ENCODE assay signal across 8 mouse cellular contexts in genomic region chr7:99229411-99229810, GRCm38 (mm10). TPM values are rescaled to one million over a fixed set of nuclear protein-coding genes. Genes with fewer than 3 reads are reported as not detected.
DNase-seq lines count a peak whose midpoint lies in the region; ATAC-seq and TF ChIP-seq lines count a peak whose summit lies in the region.
"Had no signal": no experiment of that assay in that cellular context is flagged by ENCODE, and none has a peak within 500 bp of the region (broad histone marks: within the 10 kb centered on the region; RNA-seq: fewer than 3 reads in every experiment).

No protein-coding gene starts in this region.

- H3K9ac ChIP-seq in ES-Bruce4 (ENCODE audit: low read depth, poor library complexity, severe bottlenecking), result no peak overlapping the region
- H3K9ac ChIP-seq in hindbrain, postnatal 0 days (replicated peaks; ENCODE audit: low read length), result no peak overlapping the region
- no peak overlapping the region for H3K9ac ChIP-seq in liver, embryonic 16.5 days (ENCODE audit: low read depth, low read length)

- no peaks in the 10 kb centered on the region for H3K4me1 ChIP-seq in ES-Bruce4 (ENCODE audit: control insufficient read depth, insufficient read depth, low read length)
- no peaks in the 10 kb centered on the region for H3K4me1 ChIP-seq in hindbrain, postnatal 0 days (ENCODE audit: insufficient read depth, low read length)
- H3K4me1 ChIP-seq in liver, embryonic 16.5 days (ENCODE audit: control insufficient read depth, low read depth, low read length), result peaks cover 16% of the 10 kb centered on the region

- no peaks in the 10 kb centered on the region for H3K27me3 ChIP-seq in ES-Bruce4 (ENCODE audit: control insufficient read depth, insufficient read depth, low read length, poor library complexity, severe bottlenecking)
- no peaks in the 10 kb centered on the region for H3K27me3 ChIP-seq in hindbrain, postnatal 0 days (ENCODE audit: insufficient read depth, low read length)
- H3K27me3 ChIP-seq in liver, embryonic 16.5 days (ENCODE audit: control insufficient read depth, insufficient read depth, low read depth, low read length), result no peaks in the 10 kb centered on the region
- no peaks in the 10 kb centered on the region for H3K27me3 ChIP-seq in splenic B cell, adult 2 months (ENCODE audit: control insufficient read depth, insufficient read depth, low read length, poor library complexity, severe bottlenecking)

- H3K9me3 ChIP-seq in ES-Bruce4 (replicated peaks; ENCODE audit: control insufficient read depth, insufficient read depth, low read length, poor library complexity, severe bottlenecking), result no peaks in the 10 kb centered on the region
- H3K9me3 ChIP-seq in hindbrain, postnatal 0 days (ENCODE audit: low read length), result no peaks in the 10 kb centered on the region
- no peaks in the 10 kb centered on the region for H3K9me3 ChIP-seq in liver, embryonic 16.5 days (replicated peaks; ENCODE audit: control insufficient read depth, low read length)

- no peaks in the 10 kb centered on the region for H3K36me3 ChIP-seq in ES-Bruce4 (ENCODE audit: control insufficient read depth, insufficient read depth, low read length, poor library complexity, severe bottlenecking)
- H3K36me3 ChIP-seq in hindbrain, postnatal 0 days (ENCODE audit: insufficient read depth, low read length), result no peaks in the 10 kb centered on the region
- H3K36me3 ChIP-seq in liver, embryonic 16.5 days (ENCODE audit: control insufficient read depth, insufficient read depth), result no peaks in the 10 kb centered on the region
- no peaks in the 10 kb centered on the region for H3K36me3 ChIP-seq in splenic B cell, adult 2 months (ENCODE audit: control insufficient read depth, insufficient read depth, low read length, poor library complexity, severe bottlenecking)

- peak; percentile 38 for DNase-seq in layer of hippocampus, adult 11-12 months (ENCODE audit: low spot score)
- DNase-seq in layer of hippocampus, postnatal 14 days (ENCODE audit: low spot score in 2 of 2), result no peak
- peak; percentile 77 for DNase-seq in adrenal gland, postnatal 14 days
- DNase-seq in hindbrain, postnatal 0 days (ENCODE audit: low spot score), result peak; percentile 65
- DNase-seq in splenic B cell, adult 2 months (ENCODE audit: low read depth, low spot score), result peak; percentile 23

- ATAC-seq in hindbrain, postnatal 0 days, result no peak
- peak; percentile 48 for ATAC-seq in liver, embryonic 16.5 days (ENCODE audit: low read depth)

- no peak overlapping the region for H3K4me2 ChIP-seq in hindbrain, postnatal 0 days (ENCODE audit: low read depth, low read length)
- H3K4me2 ChIP-seq in liver, embryonic 16.5 days (ENCODE audit: low read depth, low read length), result no peak overlapping the region

- peak; percentile 61 for TF ChIP-seq CTCF in ES-Bruce4 (IDR thresholded peaks at IDR 0.05; ENCODE audit: low read depth, low read length)
- TF ChIP-seq CTCF in hindbrain, postnatal 0 days (IDR thresholded peaks at IDR 0.05; ENCODE audit: low read depth), result peak; percentile 72

- 0% methylated on average over 2 of the region's 2 CpGs for WGBS in hindbrain, postnatal 0 days
- 0% methylated on average over 2 of the region's 2 CpGs for WGBS in liver, embryonic 16.5 days (ENCODE audit: insufficient replicate concordance)

- H3K27ac ChIP-seq in ES-Bruce4 (ENCODE audit: insufficient read depth, low read length), result no peak overlapping the region
- no peak overlapping the region for H3K27ac ChIP-seq in hindbrain, postnatal 0 days
- H3K27ac ChIP-seq in liver, embryonic 16.5 days (ENCODE audit: low read length), result peak overlapping the region; percentile 21; the same call in 1 of the 2 replicates

- TF ChIP-seq POLR2A in ES-Bruce4 (IDR thresholded peaks at IDR 0.05; ENCODE audit: insufficient read depth, low read length), result no peak

- H3K4me3 ChIP-seq in ES-Bruce4 (ENCODE audit: low read depth, low read length), result no peak overlapping the region
- H3K4me3 ChIP-seq in hindbrain, postnatal 0 days (ENCODE audit: low read length), result no peak overlapping the region
- no peak overlapping the region for H3K4me3 ChIP-seq in liver, embryonic 16.5 days (ENCODE audit: low read depth, low read length)

- TF ChIP-seq EP300 in ES-Bruce4 (IDR thresholded peaks at IDR 0.05; ENCODE audit: insufficient read depth, low read depth, low read length), result no peak

RNA-seq across cellular contexts. Expression of gene Mogat2, which starts 9.0 kb away (rescaled TPM):
- total RNA-seq in layer of hippocampus, postnatal 14 days (2021), result not detected
- polyA plus RNA-seq in ES-Bruce4 (2011; ENCODE audit: insufficient read depth, insufficient read length, low read depth, missing spikeins), result 9.1 and 9.3 TPM in 2 replicates
- 0.41 TPM in 1 of 2 replicates, not detected in the other for total RNA-seq in adrenal gland, postnatal 14 days (2021)
- total RNA-seq in hindbrain, postnatal 0 days (2014; rRNA removed), result 1.2 TPM in 1 of 2 replicates, not detected in the other
- 0.29 TPM in 2 replicates for polyA plus RNA-seq in hindbrain, postnatal 0 days (2015; fragmentation: Nextera tagmentation; extraction: Ambion mirVana)
- polyA plus RNA-seq in liver, embryonic 16.5 days (2015; fragmentation: Nextera tagmentation; extraction: Ambion mirVana), result 23.8 and 24.9 TPM in 2 replicates
- total RNA-seq: neutrophil, adult 5-6 weeks had no signal

RNA-seq across cellular contexts. Expression of gene Map6, which starts 37.8 kb away (rescaled TPM):
- total RNA-seq in layer of hippocampus, postnatal 14 days (2021), result 100 to 1,000 TPM; 125 to 131 TPM
- polyA plus RNA-seq in ES-Bruce4 (2011; ENCODE audit: insufficient read depth, insufficient read length, low read depth, missing spikeins), result 16.0 and 17.5 TPM in 2 replicates
- 7.0 and 11.9 TPM in 2 replicates for total RNA-seq in adrenal gland, postnatal 14 days (2021)
- 292 and 327 TPM in 2 replicates for total RNA-seq in hindbrain, postnatal 0 days (2014; rRNA removed)
- 97.4 and 111 TPM in 2 replicates for polyA plus RNA-seq in hindbrain, postnatal 0 days (2015; fragmentation: Nextera tagmentation; extraction: Ambion mirVana)
- polyA plus RNA-seq in liver, embryonic 16.5 days (2015; fragmentation: Nextera tagmentation; extraction: Ambion mirVana), result 0.07 TPM in 1 of 2 replicates, not detected in the other

RNA-seq across cellular contexts. Expression of gene Dgat2, which starts 46.9 kb away (rescaled TPM):
- 10 to 100 TPM; 94.7 to 96.3 TPM for total RNA-seq in layer of hippocampus, postnatal 14 days (2021)
- 1.6 and 2.1 TPM in 2 replicates for polyA plus RNA-seq in ES-Bruce4 (2011; ENCODE audit: insufficient read depth, insufficient read length, low read depth, missing spikeins)
- 831 and 917 TPM in 2 replicates for total RNA-seq in adrenal gland, postnatal 14 days (2021)
- 37.8 TPM in 2 replicates for total RNA-seq in hindbrain, postnatal 0 days (2014; rRNA removed)
- polyA plus RNA-seq in hindbrain, postnatal 0 days (2015; fragmentation: Nextera tagmentation; extraction: Ambion mirVana), result 28.3 and 29.9 TPM in 2 replicates
- 168 and 194 TPM in 2 replicates for polyA plus RNA-seq in liver, embryonic 16.5 days (2015; fragmentation: Nextera tagmentation; extraction: Ambion mirVana)

Comparison
In these comparisons a context has a peak if more than half of its experiments do, and no peak if none do; other contexts are left out.
1. DNase-seq: peak in layer of hippocampus, adult 11-12 months (single experiment), adrenal gland, postnatal 14 days (single experiment), hindbrain, postnatal 0 days (single experiment) and splenic B cell, adult 2 months (single experiment); none in layer of hippocampus, postnatal 14 days (0 of 2).